Mouse (Mus musculus): ENCODE measurements around the gene Prorsd1.

Prorsd1 gene

DNA sequence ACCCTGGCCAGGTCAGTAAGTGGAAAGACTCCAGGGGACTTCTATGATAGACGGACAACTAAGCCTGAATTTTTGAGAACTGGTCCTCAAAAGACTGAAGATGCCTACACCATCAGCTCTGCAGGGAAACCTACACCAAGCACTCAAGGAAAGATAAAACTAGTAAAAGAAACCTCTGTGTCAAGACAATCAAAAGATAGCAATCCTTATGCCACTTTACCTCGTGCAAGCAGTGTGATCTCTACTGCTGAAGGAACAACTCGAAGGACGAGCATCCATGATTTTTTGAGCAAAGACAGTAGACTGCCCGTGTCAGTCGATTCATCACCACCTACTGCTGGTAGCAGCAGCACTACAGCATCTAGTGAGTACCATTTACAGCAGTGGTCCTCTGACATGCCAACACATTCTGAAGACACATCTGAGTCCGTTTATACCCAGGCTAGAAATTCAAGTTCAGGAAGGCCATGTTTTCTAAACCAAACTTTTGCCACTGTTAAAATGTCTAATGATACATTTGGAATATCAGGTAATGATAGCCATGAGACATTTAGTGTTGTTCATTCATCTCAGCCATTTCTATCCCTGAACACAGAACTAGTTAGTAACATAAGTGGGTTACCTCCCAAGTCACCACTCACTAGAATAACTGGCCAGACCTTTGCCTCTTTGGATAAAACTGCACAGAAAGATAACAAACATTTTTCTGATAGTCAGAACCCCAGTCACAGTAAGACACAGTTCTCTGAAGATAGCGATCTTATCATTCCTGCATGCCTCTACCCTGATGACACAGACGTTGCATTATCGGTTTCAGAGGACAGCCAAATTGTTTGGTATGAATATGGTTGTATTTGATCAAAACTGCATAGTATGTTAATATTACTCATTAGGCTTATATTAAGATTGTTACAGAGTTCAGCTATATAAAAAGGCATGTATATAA is 10.6 kb downstream of the Prorsd1 start:
- WGBS: 93% methylated on average over 10 of the region's 10 CpGs

DNA sequence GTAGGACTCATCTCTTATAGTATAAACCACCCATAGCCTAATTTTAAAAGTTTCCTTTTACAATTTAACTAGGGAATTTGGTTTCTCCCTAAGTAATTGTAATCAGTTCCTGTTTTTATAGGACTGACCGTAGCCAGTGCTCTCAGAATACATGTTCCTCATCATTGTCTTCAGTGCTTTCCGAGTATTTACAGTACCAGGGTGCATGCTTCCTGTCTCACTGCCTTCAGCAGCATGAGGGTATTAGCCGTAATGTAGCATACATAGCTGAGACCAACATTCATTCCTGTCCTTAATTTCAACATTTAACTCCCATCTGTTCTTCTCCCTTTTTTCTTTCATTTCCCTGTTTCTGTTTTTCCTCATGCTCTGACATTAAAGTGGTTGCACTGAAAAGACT is 17.9 kb downstream of the Prorsd1 start:
- 81% methylated on average over 3 of the region's 3 CpGs for WGBS

DNA sequence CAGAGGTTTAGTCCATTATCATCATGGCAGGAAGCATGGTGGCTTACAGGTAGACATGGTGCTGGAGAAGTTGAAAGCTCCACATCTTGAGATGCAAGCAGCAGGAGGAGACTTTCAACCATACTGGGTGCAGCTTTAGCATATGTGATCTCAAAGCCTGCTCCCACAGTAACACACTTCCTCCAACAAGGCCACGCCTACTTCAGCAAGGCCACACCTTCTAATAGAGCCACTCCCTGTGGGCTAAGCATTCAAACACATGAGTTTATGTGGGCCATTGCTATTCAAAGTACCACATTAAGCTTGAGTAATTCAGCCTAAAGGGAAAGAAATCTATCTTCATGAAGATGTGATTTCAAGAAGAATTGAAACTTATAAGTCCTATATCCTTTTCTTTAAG is 21.7 kb downstream of the Prorsd1 start:
- 96% methylated on average over 1 of the region's 1 CpGs for WGBS
